Mouse (Mus musculus) forebrain, embryonic 14.5 days (tissue): ENCODE measurements around the gene Surf2. TPM values are rescaled to one million over a fixed set of nuclear protein-coding genes. Genes with fewer than 3 reads are reported as not detected.

Experiments used
- ATAC-seq: fragments of 200-750 bp; cut with Nextera tagmentation; 2 replicates; pipeline ENCODE4 v1.8.0; 2017; ENCODE audit warnings: mild to moderate bottlenecking, moderate library complexity
- DNase-seq: peaks from one replicate; pipeline ENCODE4 v3.0.0-alpha.2; 2015; ENCODE audit warnings: low spot score
- H3K27ac ChIP-seq: fragments of 300-500 bp; sonication (generic); 2 replicates; pipeline ENCODE4 v1.5.1; 2014; ENCODE audit warnings: low read depth, mild to moderate bottlenecking, control low read depth, low read length, moderate library complexity
- H3K27me3 ChIP-seq: fragments of 300-500 bp; sonication (generic); replicated peaks from 2 replicates; pipeline ENCODE4 v1.6.1; 2014; ENCODE audit warnings: low read length, control low read depth, mixed read lengths; ENCODE audit not compliant: control insufficient read depth, insufficient read depth
- H3K36me3 ChIP-seq: fragments of 300-500 bp; sonication (generic); 2 replicates; pipeline ENCODE4 v1.6.1; 2014; ENCODE audit warnings: low read length, control low read depth; ENCODE audit not compliant: control insufficient read depth, insufficient read depth
- H3K4me1 ChIP-seq: fragments of 300-500 bp; sonication (generic); 2 replicates; pipeline ENCODE4 v1.6.1; 2014; ENCODE audit warnings: antibody characterized with exemption, low read length, control low read depth; ENCODE audit not compliant: control insufficient read depth, insufficient read depth
- H3K4me2 ChIP-seq: fragments of 300-500 bp; sonication (generic); 2 replicates; pipeline ENCODE4 v1.6.1; 2014; ENCODE audit warnings: mild to moderate bottlenecking, control low read depth, low read length
- H3K4me3 ChIP-seq: fragments of 300-500 bp; sonication (generic); 2 replicates; pipeline ENCODE4 v1.5.1; 2014; ENCODE audit warnings: low read depth, low read length, control low read depth
- H3K9ac ChIP-seq: fragments of 300-500 bp; sonication (generic); 2 replicates; pipeline ENCODE4 v1.6.1; 2014; ENCODE audit warnings: mild to moderate bottlenecking, low read length, control low read depth, moderate library complexity
- H3K9me3 ChIP-seq: fragments of 300-500 bp; sonication (generic); replicated peaks from 2 replicates; pipeline ENCODE4 v1.6.1; 2016; ENCODE audit warnings: low read length, control low read depth, mixed read lengths; ENCODE audit not compliant: control insufficient read depth
- WGBS: fragments of 180-500 bp; shearing (Covaris S2); extraction: QIAGEN DNeasy Blood & Tissue Kit; methylation state at CpG from one replicate; pipeline ENCODE4 v1.1.7; 2014; 5-methylcytosine and 5-hydroxymethylcytosine counted together
- polyA plus RNA-seq: library from polyadenylated mRNA; unstranded; fragments of >200 nt; fragmentation: Nextera tagmentation; extraction: Ambion mirVana; gene quantifications from 2 replicates; pipeline ENCODE4 v1.2.1, GENCODE M21; 2014

Gene Surf2
- polyA plus RNA-seq, 1 experiment from 2014 or later, result 54.0 TPM

DNA sequence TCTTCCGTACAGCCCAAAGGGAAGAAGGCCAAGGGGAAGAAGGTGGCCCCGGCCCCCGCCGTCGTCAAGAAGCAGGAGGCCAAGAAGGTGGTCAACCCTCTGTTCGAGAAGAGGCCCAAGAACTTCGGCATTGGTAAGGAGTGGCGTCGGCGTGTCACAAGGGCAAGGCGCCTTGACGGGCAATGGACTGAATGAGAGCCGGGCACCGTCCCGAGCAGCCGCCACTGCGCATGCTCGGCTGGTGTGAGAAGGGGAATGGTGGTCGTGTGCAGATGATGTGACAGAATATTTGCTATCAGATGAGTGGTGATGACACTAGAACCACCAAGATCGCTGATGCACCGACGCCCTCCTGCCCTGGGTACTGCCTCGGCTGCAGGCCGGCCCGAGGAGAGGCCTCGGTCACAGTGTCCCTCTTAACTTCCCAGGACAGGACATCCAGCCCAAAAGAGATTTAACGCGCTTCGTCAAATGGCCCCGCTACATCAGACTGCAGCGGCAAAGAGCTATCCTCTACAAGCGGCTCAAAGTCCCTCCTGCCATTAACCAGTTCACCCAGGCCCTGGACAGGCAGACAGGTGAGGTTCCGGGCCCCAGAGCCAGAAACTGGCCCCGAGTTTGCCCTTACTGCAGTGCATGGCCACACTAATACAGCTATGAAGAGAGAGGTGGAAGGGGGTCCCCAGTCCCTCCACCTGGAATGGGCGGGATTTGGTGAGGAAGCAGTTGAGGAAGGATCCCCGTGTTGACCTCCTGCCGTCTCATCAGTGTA lies 5.0 kb upstream of the Surf2 start:
- H3K4me2 ChIP-seq, result peak overlapping the region; percentile 99
- peaks cover 24% of the 10 kb centered on the region for H3K4me1 ChIP-seq
- DNase-seq (peak; percentile 79), ATAC-seq (peak; percentile 60)
- H3K36me3 ChIP-seq, result peaks cover 60% of the 10 kb centered on the region
- H3K9me3 ChIP-seq, result no peaks in the 10 kb centered on the region
- under 1% methylated on average over 37 of the region's 37 CpGs for WGBS
- H3K27ac ChIP-seq, result peak overlapping the region; percentile 92
- H3K27me3 ChIP-seq, result no peaks in the 10 kb centered on the region
- H3K4me3 ChIP-seq, result peak overlapping the region; percentile 75
- H3K9ac ChIP-seq, result peak overlapping the region; percentile 86

DNA sequence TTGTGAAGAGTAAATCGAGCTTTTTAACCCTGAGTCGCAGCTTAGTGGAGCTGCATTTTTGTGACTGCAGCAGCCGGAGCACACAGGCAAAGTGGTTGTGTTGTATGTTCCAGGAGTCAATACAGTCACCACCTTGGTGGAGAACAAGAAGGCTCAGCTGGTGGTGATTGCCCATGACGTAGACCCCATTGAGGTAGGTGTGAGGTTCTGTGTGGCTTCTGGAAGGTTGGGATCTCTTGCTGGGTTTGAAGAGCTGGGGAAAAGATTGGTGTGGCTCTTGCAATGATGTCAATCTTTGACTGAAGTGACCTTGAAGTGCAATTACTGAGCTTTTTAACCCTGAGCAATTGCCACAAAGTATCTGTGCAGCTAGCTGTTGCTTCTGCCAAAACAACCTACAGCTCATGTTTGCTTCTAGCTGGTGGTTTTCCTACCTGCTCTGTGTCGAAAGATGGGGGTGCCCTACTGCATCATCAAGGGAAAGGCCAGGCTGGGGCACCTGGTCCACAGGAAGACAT lies 3.9 kb upstream of the Surf2 start:
- Histone ChIP-seq H3K36me3 (peaks cover 49% of the 10 kb centered on the region), H3K27ac (no peak overlapping the region), H3K9ac (peak overlapping the region; percentile 86), H3K4me2 (peak overlapping the region; percentile 99), H3K4me1 (peaks cover 30% of the 10 kb centered on the region), H3K4me3 (peak overlapping the region; percentile 75), H3K9me3 (no peaks in the 10 kb centered on the region), H3K27me3 (no peaks in the 10 kb centered on the region)
- 65% methylated on average over 5 of the region's 5 CpGs for WGBS
- ATAC-seq (no peak), DNase-seq (no peak)

DNA sequence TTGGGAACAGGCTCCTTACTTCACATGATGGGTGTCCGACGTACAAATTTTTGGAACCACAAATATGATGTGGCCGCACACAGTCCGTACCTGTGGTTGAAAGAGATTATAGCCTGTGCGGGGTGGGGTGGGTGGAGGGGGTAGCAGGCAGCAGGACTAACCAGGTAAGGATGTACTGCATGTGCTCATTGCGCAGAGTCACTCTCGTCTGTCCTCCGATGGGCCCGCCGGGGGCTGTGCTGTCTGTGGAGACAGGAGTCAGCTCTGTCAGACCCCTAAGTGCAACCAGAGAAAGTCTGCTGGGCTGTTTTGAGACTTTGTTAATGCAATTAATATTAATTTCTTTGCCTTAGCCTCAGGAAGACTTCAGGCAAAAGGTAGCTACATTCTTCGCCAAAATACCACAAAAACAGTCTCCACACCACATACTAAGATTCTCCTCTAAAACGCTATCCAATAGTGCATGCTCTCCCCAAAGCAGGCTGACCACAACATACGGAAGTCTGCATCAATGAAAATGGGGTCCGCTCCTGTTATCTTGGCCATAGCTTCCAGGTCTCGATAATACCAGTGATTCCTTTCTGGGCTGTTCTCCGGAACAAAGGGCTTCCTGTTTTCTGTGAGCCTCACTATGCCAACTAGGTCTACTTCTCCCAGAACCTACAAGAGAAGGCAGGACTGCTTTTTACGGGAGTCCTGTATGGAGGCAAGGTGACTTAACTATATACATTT lies 2.6 kb upstream of the Surf2 start:
- H3K4me3 ChIP-seq, result no peak overlapping the region
- H3K4me2 ChIP-seq, result no peak overlapping the region
- H3K27ac ChIP-seq, result no peak overlapping the region
- peaks cover 36% of the 10 kb centered on the region for H3K4me1 ChIP-seq
- no peak for DNase-seq
- peaks cover 48% of the 10 kb centered on the region for H3K36me3 ChIP-seq
- WGBS, result 84% methylated on average over 17 of the region's 17 CpGs
- no peak overlapping the region for H3K9ac ChIP-seq
- no peaks in the 10 kb centered on the region for H3K27me3 ChIP-seq
- ATAC-seq, result no peak
- no peaks in the 10 kb centered on the region for H3K9me3 ChIP-seq

DNA sequence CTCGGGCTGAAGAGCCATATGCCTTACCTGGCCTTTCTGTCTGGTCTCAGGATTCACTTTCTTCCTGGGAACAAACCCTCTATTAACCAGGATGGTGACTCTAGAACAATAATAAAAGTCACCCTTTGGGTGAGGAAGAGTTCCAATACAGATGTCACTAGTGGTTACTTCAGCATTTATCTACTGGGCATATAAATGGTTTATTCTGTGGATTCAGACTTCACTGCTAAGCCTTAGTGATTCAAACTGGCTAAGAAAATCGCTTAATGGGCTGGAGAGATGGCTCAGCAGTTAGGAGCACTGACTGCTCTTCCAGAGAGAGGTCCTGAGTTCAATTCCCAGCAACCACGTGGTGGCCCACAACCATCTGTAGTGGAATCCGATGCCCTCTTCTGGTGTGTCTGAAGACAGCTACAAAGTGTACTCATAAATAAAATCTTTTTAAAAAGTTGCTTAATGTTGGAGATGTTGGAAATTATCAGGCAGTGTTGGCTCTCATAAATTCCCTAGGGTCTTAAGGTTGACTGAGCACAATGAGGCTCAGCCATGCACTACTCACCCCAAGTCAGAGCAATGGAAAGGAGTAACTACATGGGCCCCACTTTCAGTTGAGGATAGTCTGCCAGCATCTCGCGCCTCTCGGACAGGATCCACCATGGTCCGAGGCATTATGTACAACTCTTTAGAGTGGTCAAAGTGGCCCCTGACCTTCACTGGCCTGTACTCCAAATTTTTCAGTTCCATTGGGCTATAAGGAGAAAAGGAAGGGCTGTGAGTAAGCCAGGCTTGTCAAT lies 1.8 kb upstream of the Surf2 start:
- no peak overlapping the region for H3K9ac ChIP-seq
- ATAC-seq (no peak), DNase-seq (no peak)
- H3K4me1 ChIP-seq, result peaks cover 28% of the 10 kb centered on the region
- H3K9me3 ChIP-seq, result no peaks in the 10 kb centered on the region
- peaks cover 56% of the 10 kb centered on the region for H3K36me3 ChIP-seq
- no peaks in the 10 kb centered on the region for H3K27me3 ChIP-seq
- H3K27ac ChIP-seq, result no peak overlapping the region
- no peak overlapping the region for H3K4me2 ChIP-seq
- H3K4me3 ChIP-seq, result no peak overlapping the region
- 64% methylated on average over 8 of the region's 8 CpGs for WGBS

DNA sequence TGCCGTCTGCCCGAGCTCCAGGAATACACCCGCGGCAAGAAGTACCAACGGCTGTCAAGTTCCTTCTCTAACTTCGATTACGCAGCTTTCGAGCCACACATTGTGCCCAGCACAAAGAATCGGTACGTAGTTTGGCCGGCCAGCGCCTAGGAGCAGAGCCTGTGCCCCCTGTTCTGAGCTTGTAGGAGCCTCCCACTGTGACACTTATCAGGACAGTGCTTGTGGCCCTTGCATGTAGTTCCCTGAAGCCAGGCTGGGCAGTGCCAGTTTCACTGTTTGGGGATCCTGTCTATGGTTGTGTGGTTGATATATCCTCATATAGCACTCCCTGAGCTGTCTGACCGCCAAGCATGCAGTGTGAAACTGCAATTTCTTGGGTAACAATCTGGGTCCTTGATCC lies 571 bp downstream of the Surf2 start:
- no peaks in the 10 kb centered on the region for H3K27me3 ChIP-seq
- H3K4me2 ChIP-seq, result peak overlapping the region; percentile 99
- DNase-seq (no peak), ATAC-seq (no peak)
- peak overlapping the region; percentile 83 for H3K9ac ChIP-seq
- H3K27ac ChIP-seq, result no peak overlapping the region
- peak overlapping the region; percentile 67 for H3K4me3 ChIP-seq
- H3K36me3 ChIP-seq, result peaks cover 75% of the 10 kb centered on the region
- H3K4me1 ChIP-seq, result peaks cover 25% of the 10 kb centered on the region
- WGBS, result 4% methylated on average over 13 of the region's 13 CpGs
- H3K9me3 ChIP-seq, result no peaks in the 10 kb centered on the region

DNA sequence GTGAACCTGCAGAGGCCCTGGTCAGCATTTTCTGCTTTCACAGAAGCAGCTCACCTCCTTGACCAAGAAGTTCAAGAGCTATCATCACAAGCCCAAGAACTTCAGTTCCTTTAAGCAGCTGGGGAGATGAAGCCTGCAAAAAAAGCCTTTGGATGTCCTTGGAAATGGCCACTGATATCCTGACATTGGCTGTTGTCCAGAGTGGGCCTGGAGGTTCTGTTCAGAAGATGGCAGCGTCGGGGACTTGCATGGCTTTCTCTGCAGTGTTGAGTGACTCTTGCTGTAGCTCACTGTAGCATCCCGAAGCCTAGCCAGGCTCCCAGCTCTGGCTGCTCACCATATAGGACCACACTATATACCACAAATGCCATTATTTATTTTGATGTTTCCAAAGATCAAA lies 3.5 kb downstream of the Surf2 start:
- Histone ChIP-seq H3K9me3 (no peaks in the 10 kb centered on the region), H3K4me3 (no peak overlapping the region), H3K36me3 (peaks cover 74% of the 10 kb centered on the region), H3K4me2 (no peak overlapping the region), H3K9ac (no peak overlapping the region), H3K4me1 (peaks cover 21% of the 10 kb centered on the region), H3K27ac (no peak overlapping the region), H3K27me3 (no peaks in the 10 kb centered on the region)
- WGBS, result 86% methylated on average over 3 of the region's 3 CpGs
- ATAC-seq, result no peak
- no peak for DNase-seq

DNA sequence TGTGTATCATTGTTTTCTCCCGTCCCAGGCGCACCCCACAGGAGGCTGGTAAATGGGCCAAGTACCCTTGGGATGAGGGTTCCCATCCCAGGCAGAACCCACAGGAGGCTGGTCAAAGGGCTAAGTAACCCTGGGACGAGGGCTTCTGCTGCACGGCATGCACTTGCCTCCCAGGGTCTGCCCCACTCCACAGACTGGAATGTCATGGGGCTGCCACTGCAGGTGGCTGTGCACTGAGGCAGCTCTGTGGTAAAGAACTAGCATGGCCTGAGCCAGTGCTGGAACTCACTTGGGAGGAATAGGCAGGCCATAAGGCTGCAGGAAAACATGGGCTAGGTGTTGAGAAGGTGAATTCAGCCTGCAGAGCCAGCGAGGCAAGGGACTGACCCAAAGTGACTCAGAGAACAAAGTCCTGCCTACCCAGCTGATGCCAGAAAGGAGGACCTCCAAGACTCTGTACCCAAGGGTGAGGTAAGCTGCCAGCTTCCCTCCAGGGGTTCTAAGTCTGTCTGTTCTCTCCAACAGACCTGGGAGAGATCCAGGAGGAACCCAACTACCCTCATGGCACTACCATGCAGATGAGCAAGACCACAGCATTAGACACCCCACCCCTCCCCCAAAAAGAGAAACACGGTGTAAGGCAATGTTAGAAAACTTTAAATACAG lies 4.2 kb downstream of the Surf2 start:
- H3K4me1 ChIP-seq, result peaks cover 19% of the 10 kb centered on the region

DNA sequence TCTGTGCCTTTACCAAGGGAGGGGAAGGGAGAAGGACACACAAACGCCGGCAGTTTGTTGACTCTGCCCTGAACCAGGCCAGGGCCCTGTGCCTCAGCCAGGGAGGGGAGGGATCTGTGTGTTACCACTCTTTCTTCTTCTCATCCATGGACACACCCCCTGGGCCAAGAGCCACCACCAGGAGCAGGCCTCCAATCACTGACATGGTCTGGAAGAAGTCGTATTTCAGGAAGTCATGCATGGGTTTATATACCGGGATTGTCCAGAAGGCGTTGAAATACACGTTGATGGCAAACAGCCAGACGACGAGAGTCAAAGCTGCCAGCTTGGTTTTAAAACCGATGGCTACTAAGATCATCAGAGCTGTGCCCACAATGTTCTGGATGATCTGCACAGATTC lies 5.6 kb downstream of the Surf2 start:
- ATAC-seq (no peak), DNase-seq (no peak)
- H3K9ac ChIP-seq, result no peak overlapping the region
- no peak overlapping the region for H3K4me2 ChIP-seq
- no peak overlapping the region for H3K27ac ChIP-seq
- H3K4me3 ChIP-seq, result no peak overlapping the region
- H3K4me1 ChIP-seq, result peaks cover 12% of the 10 kb centered on the region
- 84% methylated on average over 9 of the region's 9 CpGs for WGBS
- peaks cover 92% of the 10 kb centered on the region for H3K36me3 ChIP-seq
- H3K9me3 ChIP-seq, result no peaks in the 10 kb centered on the region
- H3K27me3 ChIP-seq, result no peaks in the 10 kb centered on the region

More for the DNA sequence above, 4.2 kb downstream of the Surf2 start:
- 86% methylated on average over 6 of the region's 6 CpGs for WGBS
- Histone ChIP-seq H3K4me3 (no peak overlapping the region), H3K4me2 (no peak overlapping the region), H3K27me3 (no peaks in the 10 kb centered on the region), H3K36me3 (peaks cover 78% of the 10 kb centered on the region), H3K9me3 (no peaks in the 10 kb centered on the region), H3K9ac (no peak overlapping the region), H3K27ac (no peak overlapping the region)
- ATAC-seq (no peak), DNase-seq (no peak)
